Mouse (Mus musculus): Measurements from ENCODE around the gene Nlgn3. TPM values are rescaled to one million over a fixed set of nuclear protein-coding genes. Genes with fewer than 3 reads are reported as not detected.

Gene Nlgn3
- polyA plus RNA-seq (2016; fragmentation: Nextera tagmentation; extraction: Ambion mirVana), result 2.2 and 2.4 TPM in 2 replicates

DNA sequence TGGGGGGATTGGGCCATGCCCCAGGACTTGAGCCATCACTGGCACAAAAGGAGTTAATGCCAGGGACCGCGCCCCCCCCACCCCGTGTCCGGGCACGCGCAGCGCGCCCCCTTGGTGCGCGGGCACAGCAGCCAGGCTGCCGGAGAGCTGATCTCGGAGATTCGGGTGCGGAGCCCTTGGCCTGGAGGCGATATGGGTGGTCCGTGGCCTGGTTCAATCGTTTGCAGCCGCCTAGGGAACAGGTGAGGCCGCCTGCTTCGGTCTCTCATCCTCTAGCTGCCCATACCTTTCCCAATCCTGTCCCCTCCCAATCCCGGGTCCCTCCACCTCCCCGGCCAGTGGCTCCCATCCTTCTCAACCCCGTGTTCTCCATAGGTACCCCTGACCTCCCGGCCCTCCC lies at the start of gene Nlgn3:
TSS of gene Nlgn3 (plus strand) at position 114 of the 400 bp plus-strand sequence.
- 33% methylated on average over 23 of the region's 24 CpGs for WGBS
- DNase-seq (ENCODE audit: low spot score), result no peak
- peaks cover 34% of the 10 kb centered on the region for H3K36me3 ChIP-seq
- peak within 1 kb of the TSS; percentile 50 for H3K4me3 ChIP-seq
- H3K9me3 ChIP-seq, result no peaks in the 10 kb centered on the region
- peaks cover 40% of the 10 kb centered on the region for H3K27me3 ChIP-seq (ENCODE audit: insufficient read depth, poor library complexity, severe bottlenecking)
- peaks cover 18% of the 10 kb centered on the region for H3K4me1 ChIP-seq
- H3K27ac ChIP-seq, result peak within 1 kb of the TSS; percentile 29; the same call in 1 of the 2 replicates

DNA sequence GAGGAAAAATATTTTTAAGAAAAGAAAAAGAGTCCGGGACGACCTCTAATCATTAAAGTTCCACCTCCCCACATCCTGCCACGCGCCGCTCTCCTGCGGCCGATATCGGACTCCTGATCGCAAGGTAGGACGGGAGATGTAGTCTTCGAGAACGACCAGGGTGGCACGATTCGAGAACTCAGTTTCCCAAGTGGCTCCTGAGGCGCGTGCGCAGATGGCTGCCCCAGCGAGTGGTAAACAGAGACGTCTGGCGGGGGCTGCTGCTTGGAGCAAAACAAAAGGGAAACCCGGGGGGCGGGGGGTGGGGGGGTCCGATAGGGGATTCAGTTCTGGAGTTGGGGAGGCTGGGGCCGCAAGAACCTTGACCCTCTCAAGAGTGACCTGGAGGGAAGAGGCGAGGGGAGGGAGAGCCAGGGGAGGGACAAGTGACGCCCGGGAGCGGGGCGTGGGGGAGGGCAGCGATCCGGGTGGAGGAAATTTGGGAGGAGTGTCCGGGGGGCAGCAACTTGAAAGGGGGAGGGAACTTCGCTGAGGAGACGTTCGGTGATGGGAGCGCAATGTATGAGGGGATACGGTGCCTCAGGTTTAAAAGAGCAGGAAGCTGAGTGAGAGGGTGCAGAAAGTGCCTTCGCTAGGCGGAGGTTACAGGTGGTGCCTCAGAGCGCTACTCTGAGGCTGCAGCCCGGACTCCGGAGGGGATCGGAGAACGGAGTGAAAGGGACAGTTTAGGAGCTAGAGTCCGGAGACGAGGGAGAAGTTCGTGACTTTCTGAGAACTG lies 44.8 kb upstream of the Nlgn3 start, which contains the start of gene Foxo4:
TSS of gene Foxo4 (plus strand) at position 577 of the 778 bp plus-strand sequence.
- Histone ChIP-seq H3K27me3 (ENCODE audit: insufficient read depth, poor library complexity, severe bottlenecking) (peaks cover 9% of the 10 kb centered on the region; the same call in 1 of the 2 replicates), H3K9me3 (no peaks in the 10 kb centered on the region), H3K36me3 (peaks cover 7% of the 10 kb centered on the region), H3K4me1 (peaks cover 9% of the 10 kb centered on the region; the same call in 1 of the 2 replicates), H3K4me3 (peak within 1 kb of the TSS; percentile 66), H3K27ac (peak within 1 kb of the TSS; percentile 86)
- WGBS, result 13% methylated on average over 47 of the region's 47 CpGs
- peak; percentile 96 for DNase-seq (ENCODE audit: low spot score)

DNA sequence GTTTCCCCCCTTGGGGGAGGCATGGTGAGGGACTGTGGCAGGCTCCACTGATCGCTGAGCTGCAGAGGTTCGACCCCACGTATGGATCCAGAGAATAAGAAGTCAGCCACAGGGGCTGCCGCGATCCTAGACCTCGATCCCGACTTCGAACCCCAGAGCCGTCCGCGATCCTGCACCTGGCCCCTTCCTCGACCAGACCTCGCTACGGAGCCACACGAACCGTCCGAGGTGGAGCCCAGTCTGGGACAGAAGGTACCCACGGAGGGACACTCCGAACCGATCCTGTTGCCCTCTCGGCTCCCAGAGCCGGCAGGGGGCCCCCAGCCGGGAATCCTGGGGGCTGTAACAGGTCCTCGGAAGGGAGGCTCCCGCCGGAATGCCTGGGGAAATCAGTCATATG lies 44.2 kb upstream of the Nlgn3 start:
- WGBS, result 16% methylated on average over 26 of the region's 26 CpGs
- DNase-seq (ENCODE audit: low spot score), result peak; percentile 74
- peak overlapping the region; percentile 86 for H3K27ac ChIP-seq
- peaks cover 8% of the 10 kb centered on the region for H3K36me3 ChIP-seq
- H3K9me3 ChIP-seq, result no peaks in the 10 kb centered on the region
- H3K4me3 ChIP-seq, result peak overlapping the region; percentile 66
- peaks cover 9% of the 10 kb centered on the region; the same call in 1 of the 2 replicates for H3K27me3 ChIP-seq (ENCODE audit: insufficient read depth, poor library complexity, severe bottlenecking)
- peaks cover 9% of the 10 kb centered on the region; the same call in 1 of the 2 replicates for H3K4me1 ChIP-seq

DNA sequence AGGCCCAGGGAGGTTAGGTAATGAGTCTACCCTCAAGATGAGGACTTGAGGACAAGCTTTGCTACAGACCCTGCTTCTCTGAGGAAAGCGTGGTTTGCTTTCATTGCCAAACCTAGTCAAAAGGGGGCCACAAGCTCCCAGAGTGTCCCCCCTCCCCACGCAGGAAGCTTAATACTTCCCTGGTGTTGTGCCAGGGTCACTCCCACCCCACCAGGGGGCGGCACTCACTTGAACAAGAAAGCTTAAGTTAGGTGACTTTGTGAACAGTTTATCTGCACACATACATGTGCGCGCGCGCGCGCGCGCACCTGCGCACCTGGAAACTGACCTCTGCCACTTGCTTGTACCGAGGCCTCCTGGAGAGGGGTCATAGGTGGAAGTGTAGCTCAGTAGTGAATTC lies 42.4 kb upstream of the Nlgn3 start:
- Histone ChIP-seq H3K27me3 (ENCODE audit: insufficient read depth, poor library complexity, severe bottlenecking) (peaks cover 9% of the 10 kb centered on the region; the same call in 1 of the 2 replicates), H3K36me3 (peaks cover 8% of the 10 kb centered on the region), H3K4me3 (no peak overlapping the region; the same call in 1 of the 2 replicates), H3K27ac (no peak overlapping the region), H3K9me3 (no peaks in the 10 kb centered on the region), H3K4me1 (peaks cover 21% of the 10 kb centered on the region)
- WGBS, result 75% methylated on average over 13 of the region's 13 CpGs
- no peak for DNase-seq (ENCODE audit: low spot score)

DNA sequence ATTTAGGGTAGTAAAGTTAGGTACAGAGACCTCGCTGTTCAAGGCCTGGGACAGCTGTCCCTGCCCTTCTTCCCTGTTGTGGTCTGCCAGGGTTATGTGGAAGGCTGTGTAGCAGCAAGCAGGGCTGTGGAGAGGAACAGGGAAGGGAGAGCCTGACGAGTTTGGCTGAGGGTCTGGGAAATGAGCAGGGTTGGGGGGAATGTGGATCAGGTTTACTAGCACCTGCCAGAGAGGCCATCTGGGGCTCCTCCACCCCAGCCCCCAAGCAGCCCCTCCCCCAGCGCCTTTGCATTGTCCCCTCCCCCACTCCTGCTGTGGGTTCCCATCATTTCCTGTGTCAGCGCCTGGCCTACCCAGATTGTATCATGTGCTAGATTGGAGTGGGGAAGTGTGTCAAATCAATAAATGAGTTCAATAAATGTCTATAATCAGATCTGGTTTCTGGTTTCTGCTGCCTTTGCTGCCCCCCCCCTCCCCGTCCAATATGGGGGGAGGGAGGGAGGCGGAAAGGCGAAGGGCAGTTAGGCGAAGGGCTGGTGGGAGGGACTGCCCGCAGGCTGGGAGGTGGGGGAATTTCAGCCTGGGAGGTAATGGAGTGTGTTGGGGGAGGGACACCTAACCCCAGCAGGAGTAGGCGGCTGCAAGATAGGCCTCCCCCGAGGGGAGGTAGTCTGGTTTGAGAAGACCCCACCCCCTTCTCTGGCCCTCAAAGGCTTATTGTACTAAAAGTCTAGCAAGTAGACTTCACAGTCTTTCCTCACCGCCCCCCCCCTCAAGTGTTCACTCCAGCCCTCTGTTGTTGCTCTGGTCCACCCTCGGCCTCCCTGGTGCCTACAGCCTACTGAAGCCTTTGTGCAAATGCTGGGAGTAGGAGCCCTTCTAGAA lies 38.3 kb upstream of the Nlgn3 start:
- H3K27me3 ChIP-seq (ENCODE audit: insufficient read depth, poor library complexity, severe bottlenecking), result peaks cover 9% of the 10 kb centered on the region; the same call in 1 of the 2 replicates
- WGBS, result 25% methylated on average over 13 of the region's 13 CpGs
- peak overlapping the region; percentile 79 for H3K27ac ChIP-seq
- peaks cover 8% of the 10 kb centered on the region for H3K36me3 ChIP-seq
- H3K9me3 ChIP-seq, result no peaks in the 10 kb centered on the region
- peak overlapping the region; percentile 15 for H3K4me3 ChIP-seq
- H3K4me1 ChIP-seq, result peaks cover 30% of the 10 kb centered on the region
- DNase-seq (ENCODE audit: low spot score), result peak; percentile 75

DNA sequence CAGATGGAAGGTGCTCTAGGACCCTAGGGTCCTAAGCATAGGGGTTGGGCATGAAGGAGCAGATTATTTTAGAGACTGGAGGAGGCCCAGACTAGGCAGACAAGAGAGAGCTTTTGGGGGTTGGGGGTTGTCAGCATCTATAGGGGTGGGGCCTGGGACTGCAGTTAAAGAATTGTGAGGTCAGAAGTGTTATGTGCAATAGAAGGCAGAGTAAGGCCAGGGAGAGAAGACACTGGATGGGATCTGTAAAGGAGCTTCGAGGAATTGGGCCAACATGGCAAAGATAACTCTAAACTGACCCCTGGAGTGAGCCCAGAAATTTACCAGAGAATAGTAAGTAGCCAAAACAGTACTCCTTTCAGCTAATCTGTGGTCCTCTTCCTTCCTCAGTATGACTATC lies 35.1 kb upstream of the Nlgn3 start, which contains the start of gene Gm614:
TSS of gene Gm614 (minus strand) at position 101 of the 400 bp plus-strand sequence.
- Histone ChIP-seq H3K4me1 (peaks cover 30% of the 10 kb centered on the region), H3K36me3 (peaks cover 4% of the 10 kb centered on the region), H3K4me3 (no peak within 1 kb of the TSS), H3K27ac (peak within 1 kb of the TSS; percentile 4; the same call in 1 of the 2 replicates), H3K9me3 (no peaks in the 10 kb centered on the region), H3K27me3 (ENCODE audit: insufficient read depth, poor library complexity, severe bottlenecking) (no peaks in the 10 kb centered on the region; the same call in 1 of the 2 replicates)
- no peak for DNase-seq (ENCODE audit: low spot score)
- WGBS, result 83% methylated on average over 1 of the region's 1 CpGs

DNA sequence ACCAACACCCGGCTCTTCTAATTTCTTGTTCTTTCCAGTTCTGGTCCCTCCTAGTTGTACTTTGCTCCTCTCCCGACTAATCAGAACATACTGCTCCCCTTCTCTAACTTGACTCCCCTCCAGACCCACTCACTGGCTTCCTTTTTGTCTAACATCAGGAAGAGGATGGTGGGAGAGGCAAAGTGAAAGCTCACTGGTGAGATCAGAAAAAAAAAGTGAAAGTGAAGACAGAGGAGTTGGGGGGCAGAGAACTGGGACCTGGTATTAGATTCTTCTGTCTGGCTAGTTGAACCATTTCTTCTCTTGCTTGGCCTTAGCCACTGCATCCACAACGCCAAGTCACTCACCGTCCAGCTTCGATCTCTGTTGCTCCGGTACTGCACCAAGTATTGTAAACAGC lies 32.3 kb upstream of the Nlgn3 start:
- DNase-seq (ENCODE audit: low spot score), result no peak
- no peaks in the 10 kb centered on the region; the same call in 1 of the 2 replicates for H3K27me3 ChIP-seq (ENCODE audit: insufficient read depth, poor library complexity, severe bottlenecking)
- peaks cover 18% of the 10 kb centered on the region for H3K4me1 ChIP-seq
- H3K4me3 ChIP-seq, result no peak overlapping the region
- 92% methylated on average over 6 of the region's 6 CpGs for WGBS
- H3K36me3 ChIP-seq, result no peaks in the 10 kb centered on the region
- H3K9me3 ChIP-seq, result no peaks in the 10 kb centered on the region
- no peak overlapping the region for H3K27ac ChIP-seq

DNA sequence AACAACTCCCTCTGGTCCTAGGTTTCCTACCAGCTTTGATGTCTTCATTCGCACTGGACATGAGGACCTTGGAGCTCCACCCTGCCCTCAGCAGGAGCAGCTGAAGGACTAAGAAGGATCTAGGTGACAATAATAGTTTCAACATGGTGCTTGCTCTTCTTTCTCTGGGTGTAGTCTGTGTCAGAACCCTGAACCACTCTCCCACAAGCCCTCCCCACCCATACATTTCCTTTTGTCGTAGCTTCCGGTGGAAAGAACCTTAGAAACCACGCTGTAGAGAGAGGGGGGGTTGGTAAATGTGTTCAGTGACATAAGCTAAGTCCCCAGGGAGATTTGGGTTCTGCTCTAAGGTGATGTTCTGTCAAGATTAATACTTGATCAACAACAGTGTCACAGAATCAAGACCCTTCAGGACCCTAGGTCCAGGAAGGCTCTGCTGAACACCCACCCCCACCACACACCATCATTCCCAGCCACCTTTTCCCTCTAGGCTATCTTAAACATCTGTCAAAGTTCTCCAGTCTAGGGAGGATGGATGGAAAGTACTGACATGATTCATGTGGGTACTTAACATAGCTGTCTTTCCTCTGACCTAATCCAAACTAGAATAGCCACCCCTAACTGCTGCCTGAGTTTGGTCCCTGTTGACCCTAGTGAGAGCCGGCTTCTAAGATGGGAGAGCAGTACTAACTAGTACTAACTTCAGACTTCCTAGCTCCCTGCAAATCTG lies 30.8 kb upstream of the Nlgn3 start, which contains the start of gene Il2rg:
TSS of gene Il2rg (minus strand) at position 231 of the 730 bp plus-strand sequence.
- 0 out of 2 replicates have a peak within 1 kb of the TSS, but pooled peaks have one; percentile 29 for H3K27ac ChIP-seq
- H3K9me3 ChIP-seq, result no peaks in the 10 kb centered on the region
- H3K4me3 ChIP-seq, result 0 out of 2 replicates have a peak within 1 kb of the TSS, but pooled peaks have one; percentile 1
- peak; percentile 33 for DNase-seq (ENCODE audit: low spot score)
- WGBS, result 59% methylated on average over 5 of the region's 5 CpGs
- H3K36me3 ChIP-seq, result no peaks in the 10 kb centered on the region
- peaks cover 18% of the 10 kb centered on the region for H3K4me1 ChIP-seq
- H3K27me3 ChIP-seq (ENCODE audit: insufficient read depth, poor library complexity, severe bottlenecking), result peaks cover 4% of the 10 kb centered on the region; the same call in 1 of the 2 replicates

DNA sequence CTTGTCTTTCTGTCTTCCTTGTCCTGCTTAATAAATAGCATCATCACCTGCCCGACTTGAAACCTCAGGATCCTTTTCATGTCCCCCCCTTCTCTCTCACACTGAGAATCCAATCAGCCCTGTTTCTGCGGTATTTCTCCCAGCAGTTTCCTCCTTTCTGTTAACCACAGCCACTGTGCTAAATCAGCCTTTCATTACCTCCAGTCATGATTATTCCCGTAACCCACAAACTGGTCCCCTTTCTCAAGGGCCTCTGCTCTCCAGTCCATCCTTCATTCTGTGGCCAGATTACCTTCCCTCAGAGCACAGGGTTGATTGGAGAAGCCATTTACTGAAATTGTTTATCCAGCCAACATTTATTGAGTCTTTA lies 30.2 kb upstream of the Nlgn3 start, which contains the start of gene Gm20489:
TSS of gene Gm20489 (minus strand) at position 269 of the 370 bp plus-strand sequence.
- Histone ChIP-seq H3K4me3 (0 out of 2 replicates have a peak within 1 kb of the TSS, but pooled peaks have one; percentile 1), H3K27ac (0 out of 2 replicates have a peak within 1 kb of the TSS, but pooled peaks have one; percentile 29), H3K4me1 (peaks cover 18% of the 10 kb centered on the region), H3K36me3 (no peaks in the 10 kb centered on the region), H3K27me3 (ENCODE audit: insufficient read depth, poor library complexity, severe bottlenecking) (peaks cover 7% of the 10 kb centered on the region; the same call in 1 of the 2 replicates), H3K9me3 (no peaks in the 10 kb centered on the region)
- DNase-seq (ENCODE audit: low spot score), result no peak
- 43% methylated on average over 3 of the region's 3 CpGs for WGBS

DNA sequence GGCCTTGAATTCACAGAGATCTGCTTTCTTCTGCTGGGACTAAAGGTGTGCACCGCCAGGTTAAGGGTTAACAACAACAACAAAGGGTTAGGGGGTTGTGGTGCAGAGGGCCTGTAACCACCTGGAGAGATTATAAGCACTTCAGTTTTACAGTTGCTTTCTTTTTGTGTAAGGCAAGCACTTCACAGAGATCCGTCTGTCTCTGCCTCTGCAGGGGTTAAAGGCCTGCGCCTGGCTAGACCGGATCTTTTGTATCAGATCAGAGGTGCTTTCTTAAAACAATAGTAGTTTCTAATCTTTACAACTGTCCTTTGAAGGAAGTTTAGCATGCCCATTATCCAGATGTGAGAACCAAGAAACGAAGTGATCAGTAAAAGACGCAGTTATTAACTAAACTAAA lies 25.6 kb upstream of the Nlgn3 start:
- Histone ChIP-seq H3K36me3 (peaks cover 23% of the 10 kb centered on the region), H3K27me3 (ENCODE audit: insufficient read depth, poor library complexity, severe bottlenecking) (peaks cover 17% of the 10 kb centered on the region; the same call in 1 of the 2 replicates), H3K4me1 (peaks cover 7% of the 10 kb centered on the region; the same call in 1 of the 2 replicates), H3K4me3 (peak overlapping the region; percentile 58), H3K27ac (peak overlapping the region; percentile 84), H3K9me3 (no peaks in the 10 kb centered on the region)
- no peak for DNase-seq (ENCODE audit: low spot score)
- WGBS, result 23% methylated on average over 6 of the region's 6 CpGs

DNA sequence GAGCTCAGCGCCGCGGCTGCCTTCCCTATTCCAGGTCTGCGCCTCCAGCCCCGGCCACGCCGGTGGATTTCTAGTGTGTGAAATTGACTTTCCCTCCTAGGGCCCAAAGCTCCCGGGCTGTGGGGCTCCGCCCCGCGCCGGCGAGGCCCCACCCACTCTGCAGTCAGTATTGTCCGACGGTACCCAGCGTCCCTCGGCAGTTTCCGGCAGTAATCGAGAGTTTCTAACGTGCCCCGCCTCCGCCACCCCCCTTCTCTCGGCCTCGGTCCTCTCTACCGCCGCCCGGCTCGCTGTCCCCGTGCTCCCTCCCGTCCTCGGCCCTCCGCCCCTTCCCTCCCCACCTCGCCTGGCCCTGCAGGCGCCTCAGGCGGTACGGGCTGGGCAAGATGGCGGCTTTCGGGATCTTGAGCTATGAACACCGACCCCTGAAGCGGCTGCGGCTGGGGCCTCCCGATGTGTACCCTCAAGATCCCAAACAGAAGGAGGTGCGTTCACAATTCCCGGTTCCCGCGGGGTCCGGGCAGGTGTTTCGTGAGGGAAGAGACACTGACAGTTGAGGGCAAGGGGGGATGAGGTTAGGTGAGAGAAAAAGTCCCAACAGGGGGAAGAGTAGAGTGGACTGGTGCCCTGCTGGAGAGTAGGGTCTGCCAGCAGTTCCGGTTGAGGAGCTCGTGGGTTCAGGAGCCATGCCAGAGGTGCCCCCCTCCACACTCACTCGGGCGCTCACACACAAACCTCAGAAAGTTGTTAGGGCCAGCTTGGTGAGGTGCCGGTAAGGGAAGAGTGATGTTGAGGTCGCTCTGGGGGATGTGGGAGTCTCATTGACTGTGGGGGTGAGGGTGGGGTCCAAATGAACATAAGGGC lies 24.9 kb upstream of the Nlgn3 start, which contains the start of gene Med12:
TSS of gene Med12 (plus strand) at position 156 of the 864 bp plus-strand sequence.
- 16% methylated on average over 54 of the region's 54 CpGs for WGBS
- peaks cover 4% of the 10 kb centered on the region; the same call in 1 of the 2 replicates for H3K4me1 ChIP-seq
- H3K9me3 ChIP-seq, result no peaks in the 10 kb centered on the region
- peaks cover 30% of the 10 kb centered on the region for H3K36me3 ChIP-seq
- peaks cover 17% of the 10 kb centered on the region; the same call in 1 of the 2 replicates for H3K27me3 ChIP-seq (ENCODE audit: insufficient read depth, poor library complexity, severe bottlenecking)
- DNase-seq (ENCODE audit: low spot score), result peak; percentile 95
- peak within 1 kb of the TSS; percentile 58 for H3K4me3 ChIP-seq
- peak within 1 kb of the TSS; percentile 84 for H3K27ac ChIP-seq

All from heart, embryonic 10.5 days (tissue).